Mouse (Mus musculus): Measurements from ENCODE around the gene Fam71e1.

DNA sequence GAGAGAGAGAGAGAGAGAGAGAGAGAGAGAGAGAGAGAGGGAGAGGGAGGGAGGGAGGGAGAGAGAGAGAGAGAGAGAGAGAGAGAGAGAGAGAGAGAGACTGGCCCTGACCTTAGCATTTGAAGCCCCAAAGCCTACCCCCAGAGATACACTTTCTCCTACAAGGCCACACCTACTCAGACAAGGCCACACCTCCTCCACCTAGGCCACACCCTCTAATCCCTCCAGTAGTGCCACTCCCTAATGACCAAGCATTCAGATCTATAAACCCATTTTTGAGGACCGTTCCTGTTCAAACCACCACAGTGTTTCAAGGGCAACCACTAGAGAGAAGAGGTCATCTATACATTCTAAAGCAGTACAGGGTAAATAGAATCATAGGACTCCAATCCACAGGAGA lies 40.1 kb upstream of the Fam71e1 start:
- no peak for TF ChIP-seq CTCF (IDR thresholded peaks at IDR 0.05; ENCODE audit: low read depth)
- no peak for TF ChIP-seq EP300 (IDR thresholded peaks at IDR 0.05; ENCODE audit: low read depth)
